Mouse (Mus musculus): Measurements from ENCODE around the gene Pmm2. TPM values are rescaled to one million over a fixed set of nuclear protein-coding genes. Genes with fewer than 3 reads are reported as not detected.

The Pmm2 gene
- total RNA-seq, 4 experiments from 2014 or later, result 24.6 to 46.4 (median 32.1) TPM

GRCm38 (mm10) chr16:8656256-8656655, 18.8 kb downstream of the Pmm2 start:
- DNase-seq (ENCODE audit: low spot score), result no peak

GRCm38 (mm10) chr16:8658349-8658748, 20.9 kb downstream of the Pmm2 start:
- DNase-seq (ENCODE audit: low spot score), result no peak

- no peak for DNase-seq (ENCODE audit: low spot score)
These were observed 21.3 kb downstream of the Pmm2 start for GRCm38 (mm10) chr16:8658764-8659163.

GRCm38 (mm10) chr16:8663022-8663421, 25.5 kb downstream of the Pmm2 start:
- no peak for DNase-seq (ENCODE audit: low spot score)

- no peak for DNase-seq (ENCODE audit: low spot score)
These were observed 26.4 kb downstream of the Pmm2 start for GRCm38 (mm10) chr16:8663606-8664539.

GRCm38 (mm10) chr16:8665367-8665766, 27.9 kb downstream of the Pmm2 start:
- no peak for DNase-seq (ENCODE audit: low spot score)

GRCm38 (mm10) chr16:8666452-8666851, 29.0 kb downstream of the Pmm2 start:
- DNase-seq (ENCODE audit: low spot score), result peak; percentile 80

- no peak for DNase-seq (ENCODE audit: low spot score)
These were observed 29.8 kb downstream of the Pmm2 start for GRCm38 (mm10) chr16:8667261-8667660.

GRCm38 (mm10) chr16:8667814-8668213, 30.3 kb downstream of the Pmm2 start:
- DNase-seq (ENCODE audit: low spot score), result no peak

- no peak for DNase-seq (ENCODE audit: low spot score)
These were observed 30.9 kb downstream of the Pmm2 start for GRCm38 (mm10) chr16:8668386-8668785.

- no peak for DNase-seq (ENCODE audit: low spot score)
These were observed 32.0 kb downstream of the Pmm2 start for GRCm38 (mm10) chr16:8669432-8669831.

- DNase-seq (ENCODE audit: low spot score), result no peak
These were observed 32.9 kb downstream of the Pmm2 start for GRCm38 (mm10) chr16:8670041-8671035.

GRCm38 (mm10) chr16:8671551-8672349, 34.3 kb downstream of the Pmm2 start, which contains the start of gene Carhsp1:
TSS of gene Carhsp1 (minus strand) at chr16:8672155.
- peak; percentile 93 for DNase-seq (ENCODE audit: low spot score)

- DNase-seq (ENCODE audit: low spot score), result no peak
These were observed 34.8 kb downstream of the Pmm2 start for GRCm38 (mm10) chr16:8672350-8672687.

GRCm38 (mm10) chr16:8672811-8673210, 35.3 kb downstream of the Pmm2 start:
- no peak for DNase-seq (ENCODE audit: low spot score)

- no peak for DNase-seq (ENCODE audit: low spot score)
These were observed 35.9 kb downstream of the Pmm2 start for GRCm38 (mm10) chr16:8673343-8673742.

- DNase-seq (ENCODE audit: low spot score), result peak; percentile 58
These were observed 36.7 kb downstream of the Pmm2 start for GRCm38 (mm10) chr16:8674165-8674564.

- no peak for DNase-seq (ENCODE audit: low spot score)
These were observed 38.1 kb downstream of the Pmm2 start for GRCm38 (mm10) chr16:8675559-8675958.

- DNase-seq (ENCODE audit: low spot score), result no peak
These were observed 38.8 kb downstream of the Pmm2 start for GRCm38 (mm10) chr16:8676228-8676627.

- no peak for DNase-seq (ENCODE audit: low spot score)
These were observed 39.3 kb downstream of the Pmm2 start for GRCm38 (mm10) chr16:8676800-8677199.

- no peak for DNase-seq (ENCODE audit: low spot score)
These were observed 40.6 kb downstream of the Pmm2 start for GRCm38 (mm10) chr16:8678035-8678434.
